Mouse (Mus musculus) lung, adult 2 months (tissue): Measurements from ENCODE around the gene Zfp839.

ENCODE experiments used
- CTCF ChIP-seq: fragments of 200-500 bp; IDR thresholded peaks from 2 replicates; pipeline ENCODE4 v1.5.1; 2011; ENCODE audit warnings: mild to moderate bottlenecking, low read length, control low read depth; ENCODE audit not compliant: insufficient read depth
- POLR2A ChIP-seq: fragments of 200-500 bp; IDR thresholded peaks from 2 replicates; pipeline ENCODE4 v1.6.1; 2011; ENCODE audit warnings: low read depth, mild to moderate bottlenecking, control low read depth, low read length, borderline replicate concordance; ENCODE audit errors: extremely low read depth

- TF ChIP-seq POLR2A (no peak), CTCF (no peak)
Measured at GRCm38 (mm10) chr12:110828908-110829307, 21.1 kb upstream of the Zfp839 start.
